Mouse (Mus musculus) thymus, postnatal 10 days (tissue): ENCODE results near the gene Atg10.
"Not testable (repeated sequence)": the region's sequence is repeated elsewhere in the genome, so short reads cannot be mapped to it uniquely, and the experiment has no call there.

Experiments used
- DNase-seq, 2 experiments: peaks; one replicate each; pipeline ENCODE4 v3.0.0; 2021; ENCODE audit warnings: low spot score in 2 of 2

Atg10 gene

DNA sequence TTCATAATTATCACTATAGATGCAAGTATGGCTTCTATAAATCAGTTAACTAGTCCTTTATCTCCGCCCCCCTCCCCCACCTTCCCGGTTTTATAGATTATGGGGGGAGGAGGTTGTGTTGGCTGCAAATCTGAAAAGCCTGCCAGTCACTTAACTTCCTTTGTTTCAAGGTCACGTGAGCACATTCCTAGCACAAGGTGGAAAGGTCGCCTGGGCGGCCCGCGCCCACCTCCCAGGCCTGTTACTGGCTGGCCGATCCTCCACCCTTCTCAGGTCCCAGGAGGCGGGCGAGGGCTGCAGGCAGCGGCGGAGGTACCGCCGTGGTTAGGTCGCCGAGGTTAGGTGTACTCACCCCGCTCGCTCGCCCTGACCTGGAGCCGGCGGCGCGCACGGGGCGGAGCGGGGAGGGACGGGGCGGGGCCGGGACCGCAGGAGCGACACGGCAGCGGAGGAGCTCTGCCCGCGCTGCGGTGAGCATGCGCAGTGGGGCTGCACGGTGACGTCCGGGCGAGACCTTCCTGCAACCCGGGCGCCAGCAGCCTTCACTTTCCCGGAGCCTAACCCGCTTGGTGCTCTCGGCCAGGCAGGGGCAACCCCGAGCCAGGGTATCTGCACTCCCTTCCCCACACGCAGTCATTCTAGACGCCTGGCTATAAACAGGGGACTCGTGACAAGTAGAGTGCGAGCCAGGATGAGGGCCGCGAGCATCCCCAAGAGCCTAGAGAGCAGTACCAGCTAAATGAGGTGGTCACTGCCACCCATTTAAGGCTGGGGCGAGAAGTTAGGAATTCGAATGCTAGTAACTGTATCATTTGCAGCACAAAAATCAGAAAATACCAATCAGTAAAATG is at the start of gene Atg10:
Atg10 (minus strand) TSS at position 382 of the 851 bp plus-strand sequence.
- peak; percentile 90 to 94 for DNase-seq

DNA sequence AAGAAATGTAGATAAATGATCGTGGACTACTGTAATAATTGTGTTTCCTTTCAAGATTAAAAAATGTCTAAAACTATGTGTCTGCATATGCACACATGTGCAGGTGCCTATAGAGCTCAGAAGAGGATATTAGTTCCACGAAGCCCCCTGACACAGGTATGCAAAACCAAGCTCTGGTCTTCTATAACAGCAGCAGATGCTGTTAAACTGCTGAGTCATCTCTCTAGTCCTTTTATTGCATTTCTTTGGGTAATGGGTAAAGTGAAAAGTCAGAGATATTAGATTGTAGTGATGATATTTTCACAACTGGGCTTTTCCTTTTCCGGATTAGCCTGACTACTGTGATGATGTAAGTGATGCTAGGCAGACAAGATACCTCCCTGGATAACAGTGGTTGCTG is 28.6 kb upstream of the Atg10 start:
- DNase-seq, result no peak

DNA sequence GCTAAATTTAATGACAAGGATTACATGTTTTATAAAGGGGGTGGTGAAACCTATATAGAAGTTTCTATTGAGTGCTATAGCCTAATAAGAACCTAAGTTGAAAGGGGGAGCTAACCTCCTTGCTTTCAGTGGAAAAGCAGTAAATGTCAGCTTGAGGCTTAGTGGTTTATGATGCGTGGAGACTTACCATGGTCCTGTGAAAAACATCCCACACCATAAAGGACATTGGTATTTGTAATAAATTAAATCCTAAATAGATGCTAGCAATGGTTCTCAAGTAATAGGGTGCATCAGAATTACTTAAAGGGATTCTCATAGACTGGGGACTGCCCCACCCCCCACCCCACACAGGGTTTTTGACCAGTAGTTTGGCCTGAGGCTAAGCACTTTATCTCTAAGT is 27.9 kb upstream of the Atg10 start:
- DNase-seq, result no peak

GRCm38 (mm10) chr13:91250050-91250449 is 26.3 kb upstream of the Atg10 start:
- DNase-seq, result not testable (repeated sequence)

GRCm38 (mm10) chr13:91246472-91246871 is 22.7 kb upstream of the Atg10 start:
- no peak for DNase-seq

GRCm38 (mm10) chr13:91237976-91238375 is 14.2 kb upstream of the Atg10 start:
- DNase-seq, result no peak

- DNase-seq, result no peak
Measured at GRCm38 (mm10) chr13:91236884-91237283, 13.1 kb upstream of the Atg10 start.

DNA sequence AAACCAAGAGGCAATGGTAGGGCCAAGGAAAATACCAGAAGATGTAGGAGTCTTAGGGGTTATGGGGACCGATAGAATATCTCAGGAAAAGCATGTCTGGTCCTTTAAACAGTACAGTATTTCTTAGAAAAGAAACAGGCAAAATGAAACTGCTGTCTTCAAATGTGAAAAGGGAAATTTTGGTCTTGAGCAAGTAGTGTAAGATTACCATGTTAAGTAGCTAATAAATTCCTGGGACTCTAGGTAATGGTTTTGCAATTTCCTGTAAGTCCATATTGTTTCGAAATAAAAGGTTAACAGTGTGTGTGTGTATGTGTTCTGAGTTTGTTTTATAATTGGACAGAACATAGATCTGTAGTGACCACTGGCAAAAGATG is 658 bp upstream of the Atg10 start:
- no peak for DNase-seq

DNA sequence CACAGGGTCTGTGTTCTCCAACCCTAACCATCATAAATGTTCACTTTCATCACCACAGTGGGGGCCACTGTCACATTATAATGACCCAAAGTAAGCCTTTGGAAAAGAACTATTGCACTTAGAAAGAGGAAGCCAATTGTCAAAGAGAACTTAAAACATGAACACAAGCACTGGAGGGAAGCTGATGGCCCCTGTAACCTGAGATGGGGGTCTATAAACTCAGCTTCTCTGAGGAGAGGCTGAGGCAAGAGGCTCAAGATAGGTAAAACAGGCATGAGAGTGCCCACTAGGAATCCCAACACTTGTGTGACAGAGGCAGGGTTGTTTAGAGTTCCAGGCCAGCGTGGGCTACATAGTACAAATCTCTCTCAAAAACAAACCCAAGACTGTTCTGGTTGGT is 705 bp downstream of the Atg10 start:
- DNase-seq, result no peak

GRCm38 (mm10) chr13:91221696-91222095 is 2.1 kb downstream of the Atg10 start:
- no peak for DNase-seq

GRCm38 (mm10) chr13:91217691-91218090 is 6.1 kb downstream of the Atg10 start:
- no peak for DNase-seq

DNA sequence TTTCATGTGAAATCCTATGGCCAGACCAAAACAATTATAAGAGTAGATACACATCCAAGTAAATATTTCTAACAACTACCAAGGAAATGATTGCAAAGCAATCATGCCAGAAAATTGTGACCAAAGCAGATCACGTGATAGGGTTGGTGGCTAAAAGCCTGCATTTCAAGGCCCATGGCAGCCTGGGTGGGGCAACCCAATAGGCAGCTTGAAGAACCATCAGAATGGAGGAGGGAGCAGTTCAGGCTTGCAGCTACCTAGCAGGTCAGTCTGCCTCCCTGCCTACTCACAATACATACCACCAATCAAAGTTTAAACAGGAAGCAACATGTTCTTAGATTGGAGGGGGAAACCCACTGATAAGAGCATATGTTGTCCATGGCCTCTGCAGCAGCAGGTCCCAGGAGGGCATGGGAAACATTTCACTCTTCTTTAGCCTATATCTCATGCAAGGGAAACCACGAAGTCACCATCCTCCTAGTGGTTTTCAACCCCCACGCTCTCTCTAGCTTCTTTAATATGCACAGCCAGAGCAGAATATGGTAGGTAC is 7.0 kb downstream of the Atg10 start:
- DNase-seq, result no peak

GRCm38 (mm10) chr13:91212958-91213357 is 10.8 kb downstream of the Atg10 start:
- DNase-seq, result no peak

- DNase-seq, result no peak
Measured at GRCm38 (mm10) chr13:91206237-91206636, 17.5 kb downstream of the Atg10 start.

DNA sequence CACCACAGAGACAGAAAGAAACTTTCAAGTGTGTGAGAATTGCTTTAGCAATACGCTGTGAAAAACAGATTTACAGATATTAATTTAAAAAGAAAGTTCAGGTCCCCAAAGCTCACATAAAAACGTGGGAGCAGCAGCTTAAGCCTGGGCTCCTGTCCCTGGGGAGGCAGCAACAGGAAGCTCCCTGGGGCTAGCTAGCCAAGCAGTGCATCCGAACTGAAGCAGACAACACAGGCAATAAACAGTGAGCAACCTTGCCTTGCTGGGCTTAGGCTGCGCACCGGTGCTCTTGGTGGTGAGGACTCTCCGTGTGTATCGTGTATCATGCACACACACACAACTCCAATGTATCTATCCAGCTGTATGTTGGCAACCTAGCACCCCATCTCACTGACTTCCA is 21.2 kb downstream of the Atg10 start:
- DNase-seq, result no peak

DNA sequence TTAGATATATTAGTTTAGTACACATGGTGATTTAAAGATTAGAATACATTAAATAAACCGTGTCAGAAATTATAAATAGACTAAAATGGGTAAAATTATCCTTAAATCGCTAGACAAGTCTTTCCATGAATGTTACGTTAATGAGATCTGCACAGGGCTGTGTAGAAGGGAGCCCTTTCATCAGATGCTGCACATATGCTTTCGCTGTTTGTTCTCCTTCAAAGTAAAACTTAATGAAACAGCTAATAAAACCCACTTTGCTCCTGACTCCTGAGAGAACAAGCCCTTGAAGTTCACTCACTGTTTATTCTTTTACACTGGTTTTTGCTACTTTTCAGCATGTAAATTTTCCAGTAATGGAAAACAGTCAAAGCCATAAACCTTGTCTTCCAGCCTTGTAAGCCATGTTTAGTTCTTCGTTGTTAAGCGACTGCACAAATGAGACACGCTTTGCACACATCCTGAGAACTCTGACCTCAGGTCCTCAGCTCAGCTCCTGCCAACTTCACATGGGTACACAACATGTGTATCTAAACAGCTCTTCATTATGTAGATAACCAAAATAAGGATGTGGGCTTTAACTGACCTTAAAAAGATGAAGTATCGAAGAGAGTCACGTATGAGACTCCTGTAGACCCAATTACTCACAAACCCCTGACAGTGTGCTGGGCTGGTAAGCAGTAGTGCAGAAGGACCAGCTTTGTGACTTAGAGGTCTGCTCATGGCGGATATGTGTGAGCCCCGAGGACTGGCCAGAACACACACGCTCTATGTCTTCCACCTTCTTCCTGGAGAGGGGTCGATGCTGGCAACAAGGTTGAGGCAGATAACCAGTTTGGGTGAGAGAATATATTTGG is 36.2 kb downstream of the Atg10 start:
- no peak for DNase-seq

- DNase-seq, result no peak
Measured at GRCm38 (mm10) chr13:91185248-91185867, 38.4 kb downstream of the Atg10 start.

DNA sequence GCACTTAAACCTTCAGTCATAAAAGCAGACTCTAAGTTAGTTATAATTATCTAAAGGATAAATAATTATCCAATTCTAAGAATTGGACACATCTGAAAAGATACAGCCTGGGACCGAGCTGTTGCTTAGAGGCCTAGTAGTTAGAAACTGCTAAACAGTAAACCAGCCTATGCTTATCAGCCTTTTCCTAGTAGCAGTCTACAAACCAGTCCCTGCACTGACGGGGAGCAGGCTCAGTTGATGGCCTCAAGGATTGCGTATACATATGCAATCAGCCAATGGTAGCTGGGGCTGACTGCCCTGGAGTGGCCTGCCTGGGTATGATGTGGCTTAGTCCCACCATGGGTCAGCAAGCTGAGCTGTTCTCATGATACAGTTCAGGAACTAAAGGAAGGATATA is 39.5 kb downstream of the Atg10 start:
- DNase-seq, result no peak

GRCm38 (mm10) chr13:91180364-91180763 is 43.4 kb downstream of the Atg10 start:
- DNase-seq, result no peak

GRCm38 (mm10) chr13:91179174-91179899 is 44.4 kb downstream of the Atg10 start:
- no peak for DNase-seq

GRCm38 (mm10) chr13:91178428-91179160 is 45.2 kb downstream of the Atg10 start:
- no peak for DNase-seq
